Mouse (Mus musculus): Measurements from ENCODE around the gene Ski. TPM values are rescaled to one million over a fixed set of nuclear protein-coding genes. Genes with fewer than 3 reads are reported as not detected.
A peak's percentile ranks its signal among the peaks of the same experiment; 100 is the strongest.

The Ski gene
- total and polyA plus RNA-seq, 3 experiments, result 34.9 to 56.8 (median 56.7) TPM

DNA sequence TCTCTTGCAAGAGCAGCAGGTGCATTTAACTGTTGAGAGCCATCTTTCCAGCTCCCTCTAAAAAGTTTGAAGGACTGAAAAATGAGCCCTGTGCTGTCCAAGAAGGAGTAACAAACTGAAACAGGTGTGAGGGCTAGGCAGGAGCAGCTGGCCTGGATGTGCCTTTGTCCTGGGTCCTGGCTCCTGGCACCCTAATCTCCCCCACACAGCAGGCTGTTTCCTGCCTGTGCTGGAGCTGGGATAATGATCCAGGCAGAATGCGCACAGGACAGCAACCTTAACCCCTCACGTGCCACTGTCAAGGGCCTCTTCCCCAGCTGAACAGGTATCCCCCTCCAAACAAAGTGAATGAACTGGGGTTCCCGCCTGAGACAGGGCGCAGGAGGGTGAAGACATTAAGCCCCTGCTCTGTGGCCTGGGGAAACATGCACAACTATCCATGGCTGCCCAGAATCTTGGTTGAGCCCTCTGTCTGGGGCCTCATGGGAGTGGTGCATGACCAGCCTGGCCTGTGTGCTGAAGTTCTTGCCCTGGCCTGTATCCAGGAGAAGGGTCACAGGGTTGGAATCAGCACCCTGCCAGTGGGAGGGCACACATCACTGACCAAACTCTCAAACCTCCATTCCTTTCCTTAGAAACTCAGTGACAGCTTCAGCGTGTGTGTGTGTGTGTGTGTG lies 86.3 kb downstream of the Ski start:
- WGBS, result 55% methylated on average over 5 of the region's 5 CpGs
- Histone ChIP-seq H3K79me2 (replicated peaks; ENCODE audit: control insufficient read depth, insufficient read depth, low read length) (no peaks in the 10 kb centered on the region), H3K36me3 (ENCODE audit: control insufficient read depth, insufficient read depth, low read length) (no peaks in the 10 kb centered on the region), H3K4me1 (ENCODE audit: control insufficient read depth, insufficient read depth, low read length) (peaks cover 11% of the 10 kb centered on the region), H3K9ac (ENCODE audit: low read depth, low read length) (no peak overlapping the region), H3K27ac (peak overlapping the region; percentile 17; the same call in 1 of the 2 replicates), H3K27me3 (ENCODE audit: control insufficient read depth, insufficient read depth, low read length) (no peaks in the 10 kb centered on the region), H3K4me3 (no peak overlapping the region)
- intact Hi-C loops (cut with DNase I), result no loop called here
- DNase-seq, result no peak
- TF ChIP-seq POLR2A (IDR thresholded peaks at IDR 0.05; ENCODE audit: insufficient read depth, low read depth, low read length), result no peak
- TF ChIP-seq CTCF (IDR thresholded peaks at IDR 0.05), result no peak
- TF ChIP-seq EP300 (IDR thresholded peaks at IDR 0.05; ENCODE audit: insufficient read depth, low read depth, low read length), result no peak

GRCm38 (mm10) chr4:155134686-155135172 lies 87.7 kb downstream of the Ski start:
- Histone ChIP-seq H3K36me3 (ENCODE audit: control insufficient read depth, insufficient read depth, low read length) (no peaks in the 10 kb centered on the region), H3K79me2 (replicated peaks; ENCODE audit: control insufficient read depth, insufficient read depth, low read length) (no peaks in the 10 kb centered on the region), H3K4me3 (no peak overlapping the region), H3K27me3 (ENCODE audit: control insufficient read depth, insufficient read depth, low read length) (no peaks in the 10 kb centered on the region), H3K9ac (ENCODE audit: low read depth, low read length) (no peak overlapping the region), H3K27ac (no peak overlapping the region), H3K4me1 (ENCODE audit: control insufficient read depth, insufficient read depth, low read length) (peaks cover 14% of the 10 kb centered on the region)
- 95% methylated on average over 7 of the region's 7 CpGs for WGBS
- DNase-seq, result no peak
- no peak for TF ChIP-seq CTCF (IDR thresholded peaks at IDR 0.05)
- TF ChIP-seq EP300 (IDR thresholded peaks at IDR 0.05; ENCODE audit: insufficient read depth, low read depth, low read length), result no peak
- TF ChIP-seq POLR2A (IDR thresholded peaks at IDR 0.05; ENCODE audit: insufficient read depth, low read depth, low read length), result no peak
- intact Hi-C loops (cut with DNase I), result no loop called here

DNA sequence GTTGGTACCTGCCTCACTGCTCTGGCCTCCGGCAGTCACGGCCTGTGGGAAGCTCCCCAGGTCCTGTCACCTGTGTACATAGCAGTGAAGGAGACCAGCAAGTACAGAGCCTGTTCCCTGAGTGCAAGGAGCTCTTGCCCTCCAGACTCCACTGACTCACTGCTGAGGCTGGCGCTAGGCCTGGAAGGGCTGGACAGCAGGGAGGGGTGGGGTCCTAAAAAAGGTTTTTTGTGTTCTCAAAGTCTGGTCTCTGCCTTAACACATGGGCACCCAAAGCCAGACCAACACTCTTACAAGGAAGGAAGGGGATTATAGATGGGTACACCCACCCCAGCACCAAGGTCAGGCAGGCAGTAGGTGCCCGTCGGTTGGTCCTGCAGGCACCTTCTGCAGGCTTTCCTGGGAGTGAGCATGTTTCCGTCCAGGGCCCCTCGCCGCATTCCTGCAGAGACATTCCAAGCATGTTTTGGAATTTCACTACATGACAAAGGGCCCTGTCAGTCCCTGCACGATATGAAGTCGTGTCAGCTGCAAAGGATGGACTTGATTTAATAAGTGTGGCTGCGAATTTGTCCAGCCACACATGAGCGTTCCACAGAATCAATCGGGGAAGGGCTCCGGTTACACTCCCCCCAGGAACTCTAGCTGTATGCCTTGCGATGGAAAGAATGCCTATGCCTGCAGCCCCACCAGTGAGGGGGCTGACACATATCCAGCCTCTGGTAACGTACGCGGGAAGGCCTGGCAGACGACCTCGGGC lies 88.6 kb downstream of the Ski start:
- Histone ChIP-seq H3K4me3 (no peak overlapping the region), H3K27ac (no peak overlapping the region; the same call in 1 of the 2 replicates), H3K79me2 (replicated peaks; ENCODE audit: control insufficient read depth, insufficient read depth, low read length) (no peaks in the 10 kb centered on the region), H3K9ac (ENCODE audit: low read depth, low read length) (no peak overlapping the region), H3K4me1 (ENCODE audit: control insufficient read depth, insufficient read depth, low read length) (peaks cover 17% of the 10 kb centered on the region), H3K27me3 (ENCODE audit: control insufficient read depth, insufficient read depth, low read length) (no peaks in the 10 kb centered on the region), H3K36me3 (ENCODE audit: control insufficient read depth, insufficient read depth, low read length) (no peaks in the 10 kb centered on the region)
- intact Hi-C loops (cut with DNase I), result no loop called here
- DNase-seq, result peak in 1 of 2 experiments; percentile 54
- TF ChIP-seq CTCF (IDR thresholded peaks at IDR 0.05), result no peak
- TF ChIP-seq EP300 (IDR thresholded peaks at IDR 0.05; ENCODE audit: insufficient read depth, low read depth, low read length), result no peak
- TF ChIP-seq POLR2A (IDR thresholded peaks at IDR 0.05; ENCODE audit: insufficient read depth, low read depth, low read length), result no peak
- 51% methylated on average over 20 of the region's 20 CpGs for whole genome bisulfite sequencing

- Histone ChIP-seq H3K4me1 (ENCODE audit: control insufficient read depth, insufficient read depth, low read length) (peaks cover 17% of the 10 kb centered on the region), H3K4me3 (no peak overlapping the region), H3K9ac (ENCODE audit: low read depth, low read length) (no peak overlapping the region), H3K36me3 (ENCODE audit: control insufficient read depth, insufficient read depth, low read length) (no peaks in the 10 kb centered on the region), H3K27me3 (ENCODE audit: control insufficient read depth, insufficient read depth, low read length) (no peaks in the 10 kb centered on the region), H3K27ac (no peak overlapping the region; the same call in 1 of the 2 replicates), H3K79me2 (replicated peaks; ENCODE audit: control insufficient read depth, insufficient read depth, low read length) (no peaks in the 10 kb centered on the region)
- TF ChIP-seq EP300 (IDR thresholded peaks at IDR 0.05; ENCODE audit: insufficient read depth, low read depth, low read length) (no peak), POLR2A (IDR thresholded peaks at IDR 0.05; ENCODE audit: insufficient read depth, low read depth, low read length) (no peak), CTCF (IDR thresholded peaks at IDR 0.05) (no peak)
- 53% methylated on average over 3 of the region's 3 CpGs for WGBS
- intact Hi-C loops (cut with DNase I), result no loop called here
- no peak for DNase-seq
Observed at GRCm38 (mm10) chr4:155133188-155133587, 89.2 kb downstream of the Ski start.

- TF ChIP-seq EP300 (IDR thresholded peaks at IDR 0.05; ENCODE audit: insufficient read depth, low read depth, low read length) (no peak), POLR2A (IDR thresholded peaks at IDR 0.05; ENCODE audit: insufficient read depth, low read depth, low read length) (no peak), CTCF (IDR thresholded peaks at IDR 0.05) (no peak)
- Histone ChIP-seq H3K4me1 (ENCODE audit: control insufficient read depth, insufficient read depth, low read length) (peaks cover 15% of the 10 kb centered on the region), H3K27ac (peak overlapping the region; percentile 77), H3K79me2 (replicated peaks; ENCODE audit: control insufficient read depth, insufficient read depth, low read length) (no peaks in the 10 kb centered on the region), H3K27me3 (ENCODE audit: control insufficient read depth, insufficient read depth, low read length) (no peaks in the 10 kb centered on the region), H3K36me3 (ENCODE audit: control insufficient read depth, insufficient read depth, low read length) (no peaks in the 10 kb centered on the region), H3K4me3 (no peak overlapping the region), H3K9ac (ENCODE audit: low read depth, low read length) (no peak overlapping the region)
- intact Hi-C loops (cut with DNase I), result no loop called here
- WGBS, result 51% methylated on average over 7 of the region's 7 CpGs
- DNase-seq, result no peak
Observed at GRCm38 (mm10) chr4:155130616-155131015, 91.8 kb downstream of the Ski start.

Data from heart, adult 2 months (tissue).